24 mouse cellular contexts compared by ENCODE assay signal in the genomic region with DNA sequence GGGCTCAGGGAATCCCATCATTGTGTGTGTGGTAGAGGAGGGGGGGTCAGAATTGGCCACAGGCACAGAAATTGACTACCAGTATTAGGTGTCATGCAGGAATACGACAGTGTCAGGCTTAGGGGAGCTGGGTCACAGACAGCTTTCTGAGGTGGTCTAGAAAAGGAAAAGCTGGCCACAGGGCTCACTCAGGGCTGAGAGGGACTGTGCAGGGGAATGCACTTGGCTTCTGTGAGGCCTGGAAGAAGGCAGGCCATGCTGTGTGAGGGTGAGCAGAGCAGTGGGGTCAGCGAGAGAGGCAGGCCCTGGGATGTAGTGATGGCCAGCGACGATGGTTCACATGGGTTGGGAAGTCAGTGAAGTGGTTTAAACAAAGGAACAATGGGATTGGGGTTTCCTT.
"Had no signal": no experiment of that assay in that cellular context is flagged by ENCODE, and none has a peak within 500 bp of the region (broad histone marks: within the 10 kb centered on the region; RNA-seq: fewer than 3 reads in every experiment).

No protein-coding gene starts in this region.

- H3K4me1 ChIP-seq: heart, embryonic 12.5 days; hindbrain, embryonic 12.5 days; hindbrain, embryonic 15.5 days; intestine, embryonic 15.5 days; limb, embryonic 10.5 days; limb, embryonic 12.5 days had no signal

- DNase-seq: gastrocnemius, postnatal 14 days; gastrocnemius, postnatal 36 days; heart, adult 18-20 months; heart, postnatal 10 days; heart, postnatal 36 days; kidney, adult 18-20 months; kidney, adult 8-10 months; kidney, postnatal 10 days; kidney, postnatal 25 days; kidney, postnatal 4 days; liver; liver, embryonic 13.5 days had no signal

- H3K9me3 ChIP-seq: heart, embryonic 12.5 days; hindbrain, embryonic 12.5 days; hindbrain, embryonic 15.5 days; intestine, embryonic 15.5 days; limb, embryonic 10.5 days; limb, embryonic 12.5 days; liver, embryonic 13.5 days; liver, embryonic 15.5 days had no signal

- H3K4me2 ChIP-seq: heart, embryonic 12.5 days; hindbrain, embryonic 12.5 days; hindbrain, embryonic 15.5 days; intestine, embryonic 15.5 days; limb, embryonic 12.5 days; liver, embryonic 11.5 days; liver, embryonic 13.5 days; liver, embryonic 15.5 days had no signal

- H3K27me3 ChIP-seq: heart, embryonic 12.5 days; hindbrain, embryonic 12.5 days; hindbrain, embryonic 15.5 days; intestine, embryonic 15.5 days; limb, embryonic 12.5 days; liver, embryonic 13.5 days; liver, embryonic 15.5 days had no signal

- H3K27ac ChIP-seq: hindbrain, embryonic 12.5 days; hindbrain, embryonic 15.5 days; hindbrain, postnatal 0 days; intestine, embryonic 15.5 days; layer of hippocampus, adult 2 months; left cerebral cortex, adult 2 months; limb, embryonic 10.5 days; limb, embryonic 12.5 days had no signal

- ATAC-seq: hindbrain, postnatal 0 days; intestine, embryonic 15.5 days; intestine, postnatal 0 days had no signal

- H3K9ac ChIP-seq: heart, embryonic 12.5 days; hindbrain, embryonic 12.5 days; hindbrain, embryonic 15.5 days; intestine, embryonic 15.5 days; limb, embryonic 12.5 days; liver, embryonic 13.5 days; liver, embryonic 15.5 days had no signal

- H3K4me3 ChIP-seq: heart, embryonic 12.5 days; hindbrain, embryonic 12.5 days; hindbrain, embryonic 15.5 days; intestine, embryonic 15.5 days; layer of hippocampus, adult 2 months; left cerebral cortex, adult 2 months; limb, embryonic 10.5 days; limb, embryonic 12.5 days; liver, embryonic 13.5 days; liver, embryonic 15.5 days had no signal
